Mouse (Mus musculus) forebrain, embryonic 12.5 days (tissue): ENCODE measurements around the gene Ntn4. TPM values are rescaled to one million over a fixed set of nuclear protein-coding genes. Genes with fewer than 3 reads are reported as not detected.

Experiments used
- ATAC-seq: fragments of 200-750 bp; cut with Nextera tagmentation; 2 replicates; pipeline ENCODE4 v1.8.0; 2017; ENCODE audit warnings: moderate TSS enrichment; ENCODE audit not compliant: low FRiP score
- H3K27ac ChIP-seq: fragments of 300-500 bp; sonication (generic); 2 replicates; pipeline ENCODE4 v1.5.1; 2016; ENCODE audit warnings: mild to moderate bottlenecking
- H3K27me3 ChIP-seq: fragments of 300-500 bp; sonication (generic); 2 replicates; pipeline ENCODE4 v1.6.1; 2016; ENCODE audit warnings: mild to moderate bottlenecking
- H3K36me3 ChIP-seq: fragments of 300-500 bp; sonication (generic); replicated peaks from 2 replicates; pipeline ENCODE4 v1.6.1; 2016; ENCODE audit warnings: mild to moderate bottlenecking
- H3K4me1 ChIP-seq: fragments of 300-500 bp; sonication (generic); 2 replicates; pipeline ENCODE4 v1.6.1; 2016
- H3K4me2 ChIP-seq: fragments of 300-500 bp; sonication (generic); 2 replicates; pipeline ENCODE4 v1.6.1; 2016; ENCODE audit warnings: mild to moderate bottlenecking, moderate library complexity
- H3K4me3 ChIP-seq: fragments of 300-500 bp; sonication (generic); replicated peaks from 2 replicates; pipeline ENCODE4 v1.5.1; 2016; ENCODE audit warnings: mild to moderate bottlenecking
- H3K9ac ChIP-seq: fragments of 300-500 bp; sonication (generic); 2 replicates; pipeline ENCODE4 v1.6.1; 2016; ENCODE audit warnings: mild to moderate bottlenecking
- H3K9me3 ChIP-seq: fragments of 300-500 bp; sonication (generic); 2 replicates; pipeline ENCODE4 v1.6.1; 2016
- WGBS: fragments of 180-500 bp; shearing (Covaris S2); methylation state at CpG from one replicate; pipeline ENCODE4 v1.1.7; 2016; 5-methylcytosine and 5-hydroxymethylcytosine counted together
- polyA plus RNA-seq: library from polyadenylated mRNA; unstranded; fragments of >200 nt; fragmentation: Nextera tagmentation; extraction: Ambion mirVana; gene quantifications from 2 replicates; pipeline ENCODE4 v1.2.1, GENCODE M21; 2016

Gene Ntn4
- polyA plus RNA-seq, 1 experiment from 2014 or later = 3.5 TPM

DNA sequence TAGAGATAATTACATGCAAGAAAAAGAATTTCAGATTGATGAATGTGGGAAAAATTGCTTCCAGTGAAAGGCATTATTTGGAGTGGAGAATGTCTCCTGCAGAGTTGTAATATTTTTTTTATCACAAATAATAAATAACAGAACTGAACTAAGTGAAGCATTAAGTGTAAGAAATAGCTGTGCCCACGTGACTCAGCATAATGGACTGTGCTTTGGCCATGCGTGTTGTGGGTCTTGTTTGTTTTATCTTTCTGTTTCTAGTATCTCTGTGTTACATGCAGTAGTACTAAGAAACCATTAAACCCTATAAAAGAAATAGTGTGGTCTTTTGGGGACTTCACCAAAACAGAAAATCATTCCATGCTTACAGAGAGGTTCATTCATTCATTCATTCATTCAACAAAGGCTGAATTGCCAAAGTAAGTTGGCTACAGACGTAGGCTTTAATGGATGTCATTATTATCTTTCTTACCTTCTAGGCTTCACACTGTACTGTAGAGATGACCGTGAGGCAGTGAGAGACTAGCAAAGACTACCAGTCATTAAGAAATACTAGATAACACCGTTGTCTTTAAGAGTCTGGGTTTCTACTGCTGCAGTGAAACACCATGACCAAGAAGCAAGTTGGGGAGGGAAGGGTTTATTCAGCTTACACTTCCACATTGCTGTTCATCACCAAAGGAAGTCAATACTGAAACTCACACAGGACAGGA lies 81.3 kb downstream of the Ntn4 start:
- Histone ChIP-seq H3K27ac (no peak overlapping the region), H3K4me2 (no peak overlapping the region), H3K36me3 (peaks cover 12% of the 10 kb centered on the region), H3K4me1 (peaks cover 11% of the 10 kb centered on the region), H3K4me3 (no peak overlapping the region), H3K27me3 (no peaks in the 10 kb centered on the region), H3K9ac (no peak overlapping the region), H3K9me3 (no peaks in the 10 kb centered on the region)
- ATAC-seq = no peak
- WGBS = 88% methylated on average over 5 of the region's 5 CpGs

- no peak overlapping the region for H3K27ac ChIP-seq
- WGBS = 10% methylated on average over 11 of the region's 11 CpGs
- H3K9me3 ChIP-seq = no peaks in the 10 kb centered on the region
- peaks cover 11% of the 10 kb centered on the region for H3K4me1 ChIP-seq
- no peak for ATAC-seq
- peaks cover 2% of the 10 kb centered on the region; the same call in 1 of the 2 replicates for H3K36me3 ChIP-seq
- 0 out of 2 replicates have a peak overlapping the region, but pooled peaks have one; percentile 13 for H3K4me2 ChIP-seq
- H3K4me3 ChIP-seq = no peak overlapping the region
- no peaks in the 10 kb centered on the region for H3K27me3 ChIP-seq
- H3K9ac ChIP-seq = no peak overlapping the region
Measured at GRCm38 (mm10) chr10:93723942-93724542, 83.6 kb downstream of the Ntn4 start.

GRCm38 (mm10) chr10:93728131-93728530 lies 87.7 kb downstream of the Ntn4 start:
- H3K4me2 ChIP-seq = no peak overlapping the region
- peaks cover 11% of the 10 kb centered on the region for H3K4me1 ChIP-seq
- peaks cover 3% of the 10 kb centered on the region; the same call in 1 of the 2 replicates for H3K36me3 ChIP-seq
- no peak overlapping the region for H3K4me3 ChIP-seq
- no peaks in the 10 kb centered on the region for H3K27me3 ChIP-seq
- no peak overlapping the region for H3K9ac ChIP-seq
- no peak overlapping the region for H3K27ac ChIP-seq
- ATAC-seq = no peak
- WGBS = 61% methylated on average over 5 of the region's 5 CpGs
- no peaks in the 10 kb centered on the region for H3K9me3 ChIP-seq

DNA sequence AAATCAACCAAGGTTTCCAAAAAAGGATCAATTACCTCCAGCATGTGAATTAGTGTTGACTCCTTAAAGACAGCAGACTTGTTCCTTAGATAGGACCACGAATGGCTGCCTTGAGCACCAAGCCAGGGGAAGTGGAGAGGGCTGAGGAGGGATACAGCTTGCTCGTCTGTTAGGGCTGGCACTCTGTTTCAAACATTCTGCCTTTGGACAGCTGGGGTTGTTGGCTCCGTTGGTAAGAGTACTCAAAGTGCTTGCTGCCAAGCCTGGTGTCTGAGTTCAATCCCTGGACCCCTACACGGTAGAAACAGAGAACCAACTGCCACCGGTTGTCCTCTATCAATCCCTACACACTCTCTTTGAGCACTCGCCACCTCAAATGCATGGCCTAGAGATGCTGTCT lies 90.0 kb downstream of the Ntn4 start:
- Histone ChIP-seq H3K9ac (no peak overlapping the region), H3K4me3 (no peak overlapping the region), H3K27ac (no peak overlapping the region), H3K4me2 (no peak overlapping the region), H3K27me3 (no peaks in the 10 kb centered on the region), H3K4me1 (no peaks in the 10 kb centered on the region), H3K9me3 (no peaks in the 10 kb centered on the region), H3K36me3 (peaks cover 8% of the 10 kb centered on the region)
- WGBS = 90% methylated on average over 6 of the region's 6 CpGs
- no peak for ATAC-seq

DNA sequence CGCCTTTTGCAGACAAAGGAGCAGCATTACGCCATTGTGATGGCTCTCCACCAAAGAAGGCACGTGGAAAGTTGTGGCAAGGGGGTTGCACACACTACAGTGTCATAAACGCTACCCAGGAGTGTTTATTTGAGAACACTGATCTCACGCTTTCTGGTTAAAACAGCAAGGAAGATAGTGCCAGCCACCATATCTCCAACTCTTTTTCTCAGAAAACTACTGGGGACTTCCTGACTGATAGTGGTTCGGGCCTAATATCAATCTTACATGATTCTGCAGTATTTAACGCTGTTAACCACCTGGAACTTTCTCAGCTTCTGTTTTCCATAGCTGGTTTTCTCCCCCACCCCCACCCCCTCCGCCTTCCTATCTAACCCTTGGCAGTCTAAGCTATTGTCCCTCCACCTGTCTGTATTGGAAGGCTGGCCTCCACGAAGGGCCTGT lies 90.8 kb downstream of the Ntn4 start:
- Histone ChIP-seq H3K27me3 (no peaks in the 10 kb centered on the region), H3K9ac (no peak overlapping the region), H3K4me1 (peaks cover 3% of the 10 kb centered on the region), H3K27ac (no peak overlapping the region), H3K9me3 (no peaks in the 10 kb centered on the region), H3K36me3 (peaks cover 8% of the 10 kb centered on the region), H3K4me2 (no peak overlapping the region), H3K4me3 (no peak overlapping the region)
- WGBS = 81% methylated on average over 9 of the region's 9 CpGs
- no peak for ATAC-seq

GRCm38 (mm10) chr10:93736114-93736645 lies 95.7 kb downstream of the Ntn4 start:
- WGBS = 58% methylated on average over 6 of the region's 6 CpGs
- Histone ChIP-seq H3K9me3 (no peaks in the 10 kb centered on the region), H3K36me3 (peaks cover 17% of the 10 kb centered on the region), H3K9ac (no peak overlapping the region), H3K4me2 (no peak overlapping the region), H3K27ac (no peak overlapping the region), H3K4me1 (peaks cover 14% of the 10 kb centered on the region), H3K27me3 (no peaks in the 10 kb centered on the region), H3K4me3 (no peak overlapping the region)
- no peak for ATAC-seq

DNA sequence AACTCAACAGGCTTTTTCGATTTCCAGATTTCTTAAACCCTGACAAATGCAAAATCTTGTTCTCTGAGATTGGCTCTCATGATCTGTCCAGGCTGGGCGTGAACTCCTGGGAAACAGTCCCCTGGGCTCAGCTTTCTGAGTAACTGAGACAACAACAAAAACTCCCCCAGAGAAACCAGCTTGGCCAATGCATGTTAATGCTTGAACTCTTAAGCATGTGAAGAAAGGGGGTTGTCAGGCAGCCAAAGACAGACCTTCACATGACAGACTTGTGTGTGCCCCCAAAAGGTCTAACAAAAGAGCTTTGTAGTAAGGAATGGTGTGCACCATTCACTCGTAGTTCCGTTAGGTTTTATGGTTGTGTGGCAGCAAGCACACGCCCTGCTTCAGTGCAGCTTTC lies 96.6 kb downstream of the Ntn4 start:
- H3K4me3 ChIP-seq = no peak overlapping the region
- 0 out of 2 replicates have a peak overlapping the region, but pooled peaks have one; percentile 33 for H3K27ac ChIP-seq
- H3K9ac ChIP-seq = no peak overlapping the region
- no peak overlapping the region for H3K4me2 ChIP-seq
- peaks cover 14% of the 10 kb centered on the region for H3K4me1 ChIP-seq
- WGBS = 63% methylated on average over 5 of the region's 5 CpGs
- H3K9me3 ChIP-seq = no peaks in the 10 kb centered on the region
- H3K36me3 ChIP-seq = peaks cover 14% of the 10 kb centered on the region
- H3K27me3 ChIP-seq = no peaks in the 10 kb centered on the region
- peak; percentile 20; the same call in 1 of the 2 replicates for ATAC-seq

DNA sequence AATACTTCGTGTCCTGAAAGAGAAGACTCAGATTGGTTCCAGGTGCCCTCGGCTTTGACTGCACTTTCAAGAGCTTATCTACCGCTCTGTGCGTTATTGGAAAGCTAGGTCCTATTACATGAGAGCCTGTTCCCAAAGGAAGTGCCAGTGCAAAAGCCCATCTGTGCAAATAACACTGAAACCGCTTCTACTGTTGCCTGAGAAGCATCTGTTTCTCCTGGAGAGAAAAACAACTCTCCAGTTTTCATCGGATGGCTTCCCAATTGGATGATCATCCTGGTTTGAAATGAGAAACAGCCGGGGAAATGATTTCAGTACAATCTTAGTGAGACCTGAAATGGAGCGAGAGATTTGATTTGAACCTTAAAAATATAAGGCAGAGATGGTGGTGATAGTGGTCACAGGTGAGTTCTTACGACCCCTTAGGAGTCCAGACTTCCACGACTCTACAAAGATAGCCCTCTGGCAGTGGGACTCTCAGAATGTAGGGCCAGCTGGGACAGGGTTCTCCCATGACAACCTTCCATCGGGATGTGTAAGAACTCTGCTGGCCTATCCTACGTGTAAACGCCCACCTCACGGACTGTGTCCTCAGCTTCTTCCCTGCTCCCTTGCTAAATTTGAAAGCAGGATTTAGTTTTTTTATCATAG lies 101.1 kb downstream of the Ntn4 start:
- no peaks in the 10 kb centered on the region for H3K9me3 ChIP-seq
- ATAC-seq = no peak
- WGBS = 83% methylated on average over 14 of the region's 14 CpGs
- H3K4me1 ChIP-seq = peaks cover 8% of the 10 kb centered on the region; the same call in 1 of the 2 replicates
- H3K4me2 ChIP-seq = no peak overlapping the region
- H3K4me3 ChIP-seq = no peak overlapping the region
- H3K36me3 ChIP-seq = peaks cover 8% of the 10 kb centered on the region
- no peak overlapping the region for H3K27ac ChIP-seq
- no peak overlapping the region for H3K9ac ChIP-seq
- no peaks in the 10 kb centered on the region for H3K27me3 ChIP-seq

- no peak for ATAC-seq
- Histone ChIP-seq H3K36me3 (peaks cover 8% of the 10 kb centered on the region), H3K9me3 (no peaks in the 10 kb centered on the region), H3K4me3 (no peak overlapping the region), H3K4me2 (no peak overlapping the region), H3K9ac (no peak overlapping the region), H3K4me1 (peaks cover 3% of the 10 kb centered on the region; the same call in 1 of the 2 replicates), H3K27ac (no peak overlapping the region), H3K27me3 (no peaks in the 10 kb centered on the region)
- 75% methylated on average over 3 of the region's 3 CpGs for WGBS
Measured at GRCm38 (mm10) chr10:93742097-93742446, 101.6 kb downstream of the Ntn4 start.

GRCm38 (mm10) chr10:93742598-93742997 lies 102.1 kb downstream of the Ntn4 start:
- Histone ChIP-seq H3K36me3 (peaks cover 8% of the 10 kb centered on the region), H3K27me3 (no peaks in the 10 kb centered on the region), H3K9me3 (no peaks in the 10 kb centered on the region), H3K27ac (no peak overlapping the region), H3K4me2 (no peak overlapping the region), H3K9ac (no peak overlapping the region), H3K4me1 (no peaks in the 10 kb centered on the region), H3K4me3 (no peak overlapping the region)
- no peak for ATAC-seq
- WGBS = 72% methylated on average over 6 of the region's 6 CpGs

DNA sequence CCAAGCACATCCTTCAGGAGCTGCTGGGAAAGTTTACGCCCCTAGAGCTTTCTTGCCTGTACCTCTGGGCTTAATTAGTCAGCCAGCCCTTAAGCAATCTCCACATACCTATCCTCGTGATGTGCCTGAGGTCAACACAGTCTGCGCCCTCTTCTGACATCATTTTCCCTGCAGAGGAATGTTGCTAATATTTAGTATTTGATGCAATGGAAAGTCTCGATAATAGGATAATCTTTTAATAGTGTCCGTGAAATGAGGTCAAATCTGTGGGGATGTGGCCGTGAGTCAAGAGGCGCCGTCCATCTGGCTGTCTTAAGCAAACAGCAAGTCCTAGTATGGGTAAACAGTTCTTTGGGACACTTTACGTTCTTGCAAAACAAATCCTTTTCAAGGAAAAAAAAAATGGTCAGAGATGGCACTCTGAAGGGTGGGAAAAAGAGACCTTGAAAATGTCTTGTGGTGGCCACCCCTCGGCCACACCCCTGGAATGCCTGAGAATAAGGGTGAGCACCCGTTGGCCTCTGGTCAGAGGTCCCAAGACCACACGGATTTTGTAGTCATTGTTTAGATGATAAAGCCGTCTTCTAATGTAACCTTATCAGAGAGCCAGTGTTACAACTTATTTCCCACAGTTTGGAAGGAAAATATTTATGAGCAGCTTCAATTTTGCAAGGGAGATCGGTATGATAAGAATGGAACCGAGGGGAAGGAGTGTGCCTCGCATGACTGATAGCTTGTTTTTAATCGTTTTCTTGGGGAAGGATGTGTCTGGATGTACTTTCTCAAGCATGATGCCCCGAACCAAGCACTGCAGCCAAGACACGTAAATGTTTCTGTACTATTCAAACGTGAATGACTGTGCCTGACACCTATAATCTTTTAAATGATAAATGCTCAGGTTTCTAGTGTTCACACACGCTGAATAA lies 109.0 kb downstream of the Ntn4 start:
- Histone ChIP-seq H3K27ac (no peak overlapping the region), H3K4me2 (no peak overlapping the region), H3K4me1 (peaks cover 4% of the 10 kb centered on the region; the same call in 1 of the 2 replicates), H3K9me3 (no peaks in the 10 kb centered on the region), H3K27me3 (peaks cover 11% of the 10 kb centered on the region; the same call in 1 of the 2 replicates), H3K4me3 (no peak overlapping the region), H3K9ac (no peak overlapping the region), H3K36me3 (no peaks in the 10 kb centered on the region)
- 82% methylated on average over 21 of the region's 21 CpGs for WGBS
- ATAC-seq = no peak
